Comparison of ENCODE assay signal across 8 mouse cellular contexts in genomic region chr4:110087570-110088247, GRCm38 (mm10).
DNase-seq lines count a peak whose midpoint lies in the region; ATAC-seq lines count a peak whose summit lies in the region.

No protein-coding gene starts in this region.

- no peaks in the 10 kb centered on the region for H3K9me3 ChIP-seq in intestine, embryonic 14.5 days (ENCODE audit: control insufficient read depth, low read length)
- H3K9me3 ChIP-seq in intestine, embryonic 16.5 days (ENCODE audit: control insufficient read depth, low read length), result no peaks in the 10 kb centered on the region
- no peaks in the 10 kb centered on the region for H3K9me3 ChIP-seq in midbrain, embryonic 14.5 days (ENCODE audit: control insufficient read depth, low read length)

- no peaks in the 10 kb centered on the region for H3K36me3 ChIP-seq in intestine, embryonic 14.5 days (ENCODE audit: control insufficient read depth, insufficient read depth, low read length)
- H3K36me3 ChIP-seq in intestine, embryonic 16.5 days (ENCODE audit: control insufficient read depth, insufficient read depth, low read length), result no peaks in the 10 kb centered on the region
- H3K36me3 ChIP-seq in midbrain, embryonic 14.5 days (ENCODE audit: control insufficient read depth, insufficient read depth, low read length), result no peaks in the 10 kb centered on the region

- H3K27me3 ChIP-seq in intestine, embryonic 14.5 days (replicated peaks; ENCODE audit: control insufficient read depth, insufficient read depth, low read length), result no peaks in the 10 kb centered on the region
- no peaks in the 10 kb centered on the region for H3K27me3 ChIP-seq in intestine, embryonic 16.5 days (replicated peaks; ENCODE audit: control insufficient read depth, insufficient read depth, low read length)
- no peaks in the 10 kb centered on the region for H3K27me3 ChIP-seq in midbrain, embryonic 14.5 days (ENCODE audit: control insufficient read depth, insufficient read depth, low read length)

- peak; percentile 84 for DNase-seq in intestine, embryonic 14.5 days (ENCODE audit: low spot score)
- peak; percentile 24 for DNase-seq in WW6 (ENCODE audit: low read depth, low spot score)
- DNase-seq in forelimb bud, embryonic 11.5 days (ENCODE audit: low read depth, low spot score), result peak; percentile 93
- peak; percentile 51 to 73 for DNase-seq in kidney, postnatal 25 days
- peak; percentile 77 for DNase-seq in midbrain, embryonic 14.5 days
- DNase-seq in natural killer cell, adult 2 months (ENCODE audit: low spot score in 2 of 2), result no peak
- no peak for DNase-seq in layer of hippocampus, adult 9-11 months

- 32% methylated on average over 9 of the region's 9 CpGs for WGBS in intestine, embryonic 14.5 days
- WGBS in intestine, embryonic 16.5 days, result 31% methylated on average over 9 of the region's 9 CpGs
- 26% methylated on average over 9 of the region's 9 CpGs for WGBS in midbrain, embryonic 14.5 days

- H3K9ac ChIP-seq in intestine, embryonic 14.5 days (ENCODE audit: low read length), result no peak overlapping the region
- H3K9ac ChIP-seq in intestine, embryonic 16.5 days (ENCODE audit: low read depth, low read length), result no peak overlapping the region
- H3K9ac ChIP-seq in midbrain, embryonic 14.5 days (replicated peaks; ENCODE audit: low read length), result no peak overlapping the region

- H3K4me3 ChIP-seq in intestine, embryonic 14.5 days (ENCODE audit: low read depth, low read length), result no peak overlapping the region
- H3K4me3 ChIP-seq in intestine, embryonic 16.5 days (ENCODE audit: low read length), result no peak overlapping the region
- H3K4me3 ChIP-seq in midbrain, embryonic 14.5 days (replicated peaks; ENCODE audit: low read depth, low read length), result no peak overlapping the region

- ATAC-seq in intestine, embryonic 14.5 days (replicated peaks; ENCODE audit: low FRiP score, low TSS enrichment, low read depth), result 0 out of 2 replicates have a peak, but pooled peaks have one; percentile 40
- ATAC-seq in intestine, embryonic 16.5 days, result no peak
- ATAC-seq in midbrain, embryonic 14.5 days (ENCODE audit: low FRiP score, low TSS enrichment), result no peak

- H3K27ac ChIP-seq in intestine, embryonic 14.5 days (ENCODE audit: low read depth), result no peak overlapping the region
- H3K27ac ChIP-seq in intestine, embryonic 16.5 days (ENCODE audit: low read length), result no peak overlapping the region
- no peak overlapping the region for H3K27ac ChIP-seq in midbrain, embryonic 14.5 days (replicated peaks; ENCODE audit: low read depth, low read length)

- no peak overlapping the region for H3K4me2 ChIP-seq in intestine, embryonic 14.5 days (ENCODE audit: low read length)
- H3K4me2 ChIP-seq in intestine, embryonic 16.5 days (ENCODE audit: low read depth, low read length), result no peak overlapping the region
- H3K4me2 ChIP-seq in midbrain, embryonic 14.5 days (ENCODE audit: low read length), result no peak overlapping the region

- no peaks in the 10 kb centered on the region for H3K4me1 ChIP-seq in intestine, embryonic 14.5 days (replicated peaks; ENCODE audit: control insufficient read depth, insufficient read depth, low read length)
- H3K4me1 ChIP-seq in intestine, embryonic 16.5 days (ENCODE audit: control insufficient read depth, insufficient read depth, low read length), result no peaks in the 10 kb centered on the region
- H3K4me1 ChIP-seq in midbrain, embryonic 14.5 days (ENCODE audit: control insufficient read depth, insufficient read depth, low read length), result no peaks in the 10 kb centered on the region

Comparison
In these comparisons a context has a peak if more than half of its experiments do, and no peak if none do; other contexts are left out.
1. DNase-seq: peak in intestine, embryonic 14.5 days (single experiment), WW6 (single experiment), forelimb bud, embryonic 11.5 days (single experiment), kidney, postnatal 25 days (2 of 2) and midbrain, embryonic 14.5 days (single experiment); none in natural killer cell, adult 2 months (0 of 2) and layer of hippocampus, adult 9-11 months (single experiment).